Mouse (Mus musculus) ES-Bruce4 (cell line): ENCODE measurements around the gene Tmem239.

Source experiments
- CTCF ChIP-seq: IDR thresholded peaks from one replicate; pipeline ENCODE4 v1.8.1; 2011; ENCODE audit warnings: low read depth, low read length
- EP300 ChIP-seq: IDR thresholded peaks from 2 replicates; pipeline ENCODE4 v1.6.1; 2011; ENCODE audit warnings: low read depth, low read length; ENCODE audit not compliant: insufficient read depth
- POLR2A ChIP-seq: IDR thresholded peaks from one replicate; pipeline ENCODE4 v1.8.1; 2011; ENCODE audit warnings: low read length; ENCODE audit not compliant: insufficient read depth

GRCm38 (mm10) chr2:130398091-130398490, 8.2 kb upstream of the Tmem239 start:
- TF ChIP-seq POLR2A (no peak), CTCF (no peak), EP300 (no peak)
